Comparison of ENCODE assay signal across 9 mouse cellular contexts in the genomic region with DNA sequence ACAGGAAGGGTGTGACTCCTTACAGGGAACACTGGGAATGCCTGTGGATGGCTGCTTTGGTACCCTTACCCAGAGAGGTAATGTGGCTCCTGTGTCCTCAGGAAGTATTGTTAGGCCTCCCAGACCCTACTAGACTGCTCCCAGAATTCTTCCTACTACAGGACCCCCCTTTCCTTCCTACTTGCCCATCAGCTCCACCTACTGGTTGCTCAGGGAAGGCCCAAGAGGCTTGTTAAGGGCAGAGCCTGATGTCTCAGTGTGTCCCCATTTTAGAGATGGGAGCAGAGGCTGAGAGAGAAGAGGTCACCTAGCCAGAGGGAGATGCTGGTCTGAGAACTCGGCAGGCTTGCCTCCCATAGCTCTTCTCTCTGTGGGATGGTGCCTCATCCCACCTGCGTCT.
DNase-seq lines count a peak whose midpoint lies in the region; ATAC-seq and TF ChIP-seq lines count a peak whose summit lies in the region.
"Had no signal": no experiment of that assay in that cellular context is flagged by ENCODE, and none has a peak within 500 bp of the region (broad histone marks: within the 10 kb centered on the region; RNA-seq: fewer than 3 reads in every experiment).

No protein-coding gene starts in this region.

- H3K9ac ChIP-seq in kidney, postnatal 0 days (ENCODE audit: low read depth, low read length) = no peak overlapping the region
- H3K9ac ChIP-seq in kidney, embryonic 15.5 days = no peak overlapping the region
- no peak overlapping the region for H3K9ac ChIP-seq in midbrain, embryonic 15.5 days
- H3K9ac ChIP-seq: embryonic facial prominence, embryonic 12.5 days had no signal

- H3K4me3 ChIP-seq in kidney, postnatal 0 days (replicated peaks; ENCODE audit: low read depth, low read length) = no peak overlapping the region
- no peak overlapping the region for H3K4me3 ChIP-seq in kidney, embryonic 15.5 days (replicated peaks)
- no peak overlapping the region for H3K4me3 ChIP-seq in lung, adult 2 months (replicated peaks; ENCODE audit: extremely low read depth, low read depth, low read length)
- H3K4me3 ChIP-seq in midbrain, embryonic 15.5 days = no peak overlapping the region
- H3K4me3 ChIP-seq: embryonic facial prominence, embryonic 12.5 days had no signal

- 79% methylated on average over 2 of the region's 2 CpGs for WGBS in kidney, postnatal 0 days
- WGBS in kidney, embryonic 15.5 days = 83% methylated on average over 2 of the region's 2 CpGs
- 74% methylated on average over 2 of the region's 2 CpGs for WGBS in lung, adult 2 months
- WGBS in midbrain, embryonic 15.5 days = 84% methylated on average over 2 of the region's 2 CpGs

- no peaks in the 10 kb centered on the region for H3K9me3 ChIP-seq in kidney, postnatal 0 days (replicated peaks; ENCODE audit: low read length)
- no peaks in the 10 kb centered on the region for H3K9me3 ChIP-seq in kidney, embryonic 15.5 days (replicated peaks)
- H3K9me3 ChIP-seq in midbrain, embryonic 15.5 days = no peaks in the 10 kb centered on the region
- H3K9me3 ChIP-seq: embryonic facial prominence, embryonic 12.5 days had no signal

- no peak for ATAC-seq in kidney, postnatal 0 days (replicated peaks; ENCODE audit: low FRiP score, low read depth)
- no peak for ATAC-seq in kidney, embryonic 15.5 days (replicated peaks; ENCODE audit: low FRiP score)
- no peak for ATAC-seq in megakaryocyte-erythroid progenitor cell, adult 5-6 weeks (replicated peaks; ENCODE audit: low FRiP score, low TSS enrichment, poor library complexity, severe bottlenecking)
- ATAC-seq in midbrain, embryonic 15.5 days (replicated peaks) = no peak

- H3K27ac ChIP-seq in kidney, postnatal 0 days = no peak overlapping the region
- H3K27ac ChIP-seq in kidney, embryonic 15.5 days = no peak overlapping the region
- no peak overlapping the region for H3K27ac ChIP-seq in midbrain, embryonic 15.5 days
- H3K27ac ChIP-seq: embryonic facial prominence, embryonic 12.5 days had no signal

- no peaks in the 10 kb centered on the region for H3K27me3 ChIP-seq in kidney, postnatal 0 days (ENCODE audit: insufficient read depth, low read length)
- H3K27me3 ChIP-seq in kidney, embryonic 15.5 days = no peaks in the 10 kb centered on the region
- H3K27me3 ChIP-seq in midbrain, embryonic 15.5 days (replicated peaks) = no peaks in the 10 kb centered on the region
- H3K27me3 ChIP-seq: embryonic facial prominence, embryonic 12.5 days had no signal

- TF ChIP-seq POLR2A in lung, adult 2 months (IDR thresholded peaks at IDR 0.05; ENCODE audit: borderline replicate concordance, extremely low read depth, low read depth, low read length) = no peak

- peaks cover 31% of the 10 kb centered on the region for H3K4me1 ChIP-seq in kidney, postnatal 0 days (replicated peaks; ENCODE audit: insufficient read depth, low read length)
- peaks cover 64% of the 10 kb centered on the region for H3K4me1 ChIP-seq in kidney, embryonic 15.5 days
- peaks cover 27% of the 10 kb centered on the region for H3K4me1 ChIP-seq in lung, adult 2 months (ENCODE audit: control insufficient read depth, insufficient read depth, low read length)
- H3K4me1 ChIP-seq in midbrain, embryonic 15.5 days = no peaks in the 10 kb centered on the region

- TF ChIP-seq CTCF in kidney, postnatal 0 days (IDR thresholded peaks at IDR 0.05; ENCODE audit: low read depth) = peak; percentile 74
- peak; percentile 64 for TF ChIP-seq CTCF in lung, adult 2 months (IDR thresholded peaks at IDR 0.05; ENCODE audit: insufficient read depth, low read length)

- peak; percentile 63 for DNase-seq in kidney, postnatal 0 days (ENCODE audit: low spot score)
- DNase-seq in NIH3T3 (ENCODE audit: low read depth) = peak; percentile 64
- DNase-seq in embryo, embryonic 10 days (ENCODE audit: low spot score) = peak; percentile 63
- DNase-seq in lung, adult 2 months = no peak
- no peak for DNase-seq in right cerebral cortex, postnatal 36 days (ENCODE audit: low spot score in 2 of 2)

- H3K4me2 ChIP-seq in kidney, postnatal 0 days (ENCODE audit: low read length) = no peak overlapping the region
- H3K4me2 ChIP-seq in kidney, embryonic 15.5 days = no peak overlapping the region
- no peak overlapping the region for H3K4me2 ChIP-seq in midbrain, embryonic 15.5 days
- H3K4me2 ChIP-seq: embryonic facial prominence, embryonic 12.5 days had no signal

- no peaks in the 10 kb centered on the region for H3K36me3 ChIP-seq in kidney, postnatal 0 days (ENCODE audit: insufficient read depth, low read length)
- no peaks in the 10 kb centered on the region for H3K36me3 ChIP-seq in kidney, embryonic 15.5 days
- no peaks in the 10 kb centered on the region for H3K36me3 ChIP-seq in midbrain, embryonic 15.5 days (replicated peaks)
- H3K36me3 ChIP-seq: embryonic facial prominence, embryonic 12.5 days had no signal

Comparison
In these comparisons a context has a peak if more than half of its experiments do, and no peak if none do; other contexts are left out.
1. DNase-seq: peak in kidney, postnatal 0 days (single experiment), NIH3T3 (single experiment) and embryo, embryonic 10 days (single experiment); none in lung, adult 2 months (single experiment) and right cerebral cortex, postnatal 36 days (0 of 2).